Comparison of ENCODE assay signal across 17 mouse cellular contexts in genomic region chr15:100556378-100556777, GRCm38 (mm10).
"Had no signal": no experiment of that assay in that cellular context is flagged by ENCODE, and none has a peak within 500 bp of the region (broad histone marks: within the 10 kb centered on the region; RNA-seq: fewer than 3 reads in every experiment).

No protein-coding gene starts in this region.

- H3K36me3 ChIP-seq: lung, embryonic 15.5 days; midbrain, embryonic 10.5 days; midbrain, embryonic 13.5 days; neural tube, embryonic 13.5 days had no signal

- H3K9me3 ChIP-seq: lung, embryonic 15.5 days; megakaryocyte, embryonic 14.5 days; midbrain, embryonic 10.5 days; midbrain, embryonic 13.5 days; neural tube, embryonic 13.5 days had no signal

- H3K27me3 ChIP-seq: lung, embryonic 15.5 days; midbrain, embryonic 13.5 days; neural tube, embryonic 13.5 days had no signal

- ATAC-seq: intestine, postnatal 0 days; midbrain, embryonic 13.5 days; midbrain, embryonic 16.5 days had no signal

- H3K27ac ChIP-seq: kidney, postnatal 0 days; layer of hippocampus, adult 2 months; left cerebral cortex, adult 2 months; lung, embryonic 15.5 days; midbrain, embryonic 10.5 days; midbrain, embryonic 13.5 days; neural tube, embryonic 13.5 days had no signal

- H3K9ac ChIP-seq: lung, embryonic 15.5 days; midbrain, embryonic 13.5 days; neural tube, embryonic 13.5 days had no signal

- H3K4me3 ChIP-seq: layer of hippocampus, adult 2 months; left cerebral cortex, adult 2 months; lung, embryonic 15.5 days; megakaryocyte, embryonic 14.5 days; midbrain, embryonic 10.5 days; midbrain, embryonic 13.5 days; myocyte; neural tube, embryonic 13.5 days had no signal

- DNase-seq: layer of hippocampus, postnatal 36 days; lung, adult 18-20 months; lung, postnatal 10 days; lung, postnatal 36 days; thymus, adult 18-20 months; thymus, postnatal 4 days had no signal

- H3K4me2 ChIP-seq: lung, embryonic 15.5 days; midbrain, embryonic 13.5 days; neural tube, embryonic 13.5 days had no signal
